Mouse (Mus musculus) B cell, adult 2 months (primary cell): ENCODE measurements around the gene Stk4.

Source experiments
- DNase-seq, 2 experiments: peaks; one replicate each; pipeline ENCODE4 v3.0.0; 2022

Gene Stk4

DNA sequence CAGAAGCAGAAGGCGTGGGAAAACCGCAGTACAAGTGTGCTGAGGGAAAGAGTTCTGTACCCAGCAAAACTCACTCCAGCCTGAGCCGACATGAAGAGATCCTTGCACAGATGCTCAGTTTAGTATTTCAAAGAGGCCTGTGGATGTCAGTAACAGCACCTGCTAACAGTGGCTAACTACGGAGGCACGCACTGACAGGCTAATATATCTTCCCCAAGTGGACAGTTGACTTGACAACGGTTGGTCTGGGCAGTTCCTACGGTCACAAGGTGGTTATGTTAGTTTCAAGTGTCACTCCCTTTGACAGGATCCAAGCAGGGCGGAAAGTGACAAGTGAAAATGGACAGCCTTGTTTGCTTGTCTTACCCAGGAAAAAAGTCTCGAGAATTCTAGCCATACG is 12.1 kb downstream of the Stk4 start:
- no peak for DNase-seq

DNA sequence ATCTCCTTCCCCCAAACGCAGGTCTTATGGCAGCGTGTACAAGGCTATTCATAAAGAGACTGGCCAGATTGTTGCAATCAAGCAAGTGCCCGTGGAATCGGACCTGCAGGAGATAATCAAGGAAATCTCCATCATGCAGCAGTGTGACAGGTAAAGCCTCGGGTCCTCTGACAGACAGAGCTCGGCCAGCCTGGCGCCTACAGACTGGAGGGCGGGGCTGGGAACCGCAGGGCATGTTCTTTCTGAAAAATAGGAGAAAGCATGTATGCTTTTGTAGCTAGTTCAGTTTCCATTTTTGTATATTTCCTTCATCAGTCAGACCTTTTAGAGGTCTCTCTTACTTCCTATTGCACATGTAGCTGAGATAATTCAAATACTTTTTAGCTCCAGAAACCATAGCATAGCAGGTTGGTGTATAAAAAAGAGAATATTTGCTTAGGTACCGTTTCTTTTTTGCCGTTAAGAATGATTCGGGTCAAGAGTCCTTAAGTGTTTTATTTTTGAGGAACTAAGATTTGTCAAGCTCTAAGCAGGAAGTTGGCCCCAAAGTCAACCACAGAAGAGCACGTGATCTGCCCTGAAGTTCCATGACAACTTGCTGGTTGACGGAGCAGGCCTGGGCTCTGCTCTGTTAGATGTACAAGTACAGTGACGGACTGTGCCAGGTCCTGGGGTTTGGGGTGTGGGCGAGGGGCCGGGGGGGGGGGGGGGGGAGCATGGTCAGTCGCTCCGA is 13.7 kb downstream of the Stk4 start:
- peak; percentile 81 to 84 for DNase-seq

DNA sequence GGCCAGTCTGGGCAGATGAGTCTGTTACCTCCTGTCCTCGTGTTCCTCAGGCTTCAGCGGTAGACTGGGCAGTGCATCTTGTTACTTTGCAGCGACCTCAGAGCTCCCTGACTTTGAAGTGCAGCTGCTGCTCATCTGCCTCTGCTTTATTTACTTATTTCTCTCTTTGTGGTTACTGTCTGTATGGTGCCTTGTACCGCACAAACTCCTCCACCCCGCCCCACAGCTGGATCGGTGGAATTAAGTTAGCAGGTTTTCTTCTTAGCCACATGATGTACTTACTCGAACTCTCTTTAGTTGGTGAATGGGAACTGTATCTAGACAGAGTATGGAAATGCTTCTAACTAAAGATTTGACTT is 14.2 kb downstream of the Stk4 start:
- peak; percentile 65 to 70 for DNase-seq

DNA sequence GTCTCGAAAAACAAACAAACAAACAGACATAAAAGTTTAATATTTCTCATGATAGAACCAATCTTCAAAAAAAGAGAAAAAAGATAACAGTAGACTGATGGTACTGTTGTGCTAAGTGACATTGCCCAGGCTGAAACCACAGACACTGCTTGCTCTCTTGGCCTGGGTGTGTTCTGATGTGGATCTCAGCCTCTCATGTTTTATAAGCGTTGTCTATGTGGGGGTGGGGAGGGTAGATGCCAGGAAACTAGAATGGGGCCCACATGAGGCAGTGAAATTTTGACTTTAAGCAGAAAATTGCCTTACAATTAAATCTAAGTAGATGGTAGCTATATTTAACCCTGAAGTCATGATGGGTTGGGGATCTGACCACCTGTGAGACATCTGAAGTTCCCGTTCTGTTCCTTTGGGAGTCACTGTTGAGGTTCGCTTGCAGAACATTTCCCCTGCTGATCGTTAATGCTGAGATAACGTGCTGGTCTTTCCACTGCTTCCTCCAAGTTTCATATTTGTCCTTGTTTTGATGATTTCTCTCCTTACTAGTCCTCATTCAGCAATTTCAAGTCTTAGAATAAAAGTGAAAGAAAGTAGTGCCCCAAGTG is 17.4 kb downstream of the Stk4 start:
- no peak for DNase-seq

DNA sequence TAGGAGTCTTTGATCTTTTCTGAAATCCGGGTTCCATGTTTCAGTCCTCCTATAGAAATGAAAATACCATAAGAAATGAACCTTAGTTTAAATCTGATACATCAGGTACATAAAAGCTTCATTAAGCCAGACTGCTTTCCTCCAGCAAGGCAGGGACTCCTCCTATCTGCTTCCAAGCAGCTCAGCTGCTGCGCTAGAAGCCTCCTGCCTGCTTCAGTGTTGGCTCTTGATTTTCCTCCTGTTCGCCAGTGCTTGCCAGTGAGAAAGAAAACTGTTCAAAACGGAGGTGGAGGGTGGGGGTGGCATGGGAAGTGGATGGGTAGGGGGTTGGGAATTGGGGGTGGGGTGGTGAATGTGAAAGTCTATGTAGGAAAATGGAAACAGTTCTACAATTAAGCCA is 19.4 kb downstream of the Stk4 start:
- DNase-seq: no peak

DNA sequence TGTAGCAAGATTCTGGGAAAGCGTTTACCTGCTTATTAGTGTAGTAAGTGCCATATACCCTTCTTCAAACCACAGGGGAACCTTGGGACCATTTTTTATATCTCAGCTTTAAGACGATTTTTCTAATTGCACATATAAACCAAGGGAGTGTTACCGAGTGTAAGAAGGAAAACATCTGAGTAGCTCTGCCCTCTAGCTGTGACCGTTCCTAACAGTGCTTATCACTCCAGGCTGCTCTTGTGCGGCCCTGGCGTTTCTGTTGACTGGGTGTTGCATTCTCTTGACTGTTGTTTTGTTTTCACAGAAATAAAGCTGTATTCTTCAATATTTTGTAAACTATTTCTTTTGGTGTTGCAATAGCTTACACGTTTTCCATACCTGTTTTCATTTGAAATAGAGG is 24.0 kb downstream of the Stk4 start:
- no peak for DNase-seq

DNA sequence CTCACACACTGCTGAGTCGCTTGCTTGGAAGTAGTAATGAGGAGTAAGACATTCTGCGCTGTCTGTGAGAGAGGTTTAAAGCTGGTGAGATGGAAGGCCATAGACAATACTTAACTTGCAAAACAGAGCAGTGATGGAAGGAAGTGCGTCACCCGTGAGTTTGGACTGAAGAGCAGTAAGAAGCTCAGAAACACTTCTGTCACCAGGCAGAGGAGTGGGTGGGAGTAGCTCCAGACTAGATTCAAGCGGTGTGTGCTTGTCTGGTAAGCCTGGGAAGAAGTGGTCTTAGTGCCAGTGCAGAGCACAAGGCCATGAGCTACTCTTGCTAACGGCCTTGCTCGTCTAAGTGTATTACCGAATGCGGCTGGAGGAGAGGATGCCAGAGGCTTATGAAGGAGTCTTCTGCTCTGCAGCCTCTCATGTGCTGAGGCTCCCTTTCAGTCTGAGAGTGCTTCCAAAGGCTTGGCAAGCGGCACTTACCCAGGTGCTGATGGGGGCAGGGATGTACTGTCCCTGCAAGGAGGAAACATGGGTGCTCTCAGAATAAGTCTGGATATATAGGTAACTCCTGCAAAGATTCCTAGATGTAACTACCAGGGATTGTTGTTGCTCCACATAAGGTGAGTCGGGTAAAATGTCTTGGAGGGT is 28.6 kb downstream of the Stk4 start:
- no peak for DNase-seq

DNA sequence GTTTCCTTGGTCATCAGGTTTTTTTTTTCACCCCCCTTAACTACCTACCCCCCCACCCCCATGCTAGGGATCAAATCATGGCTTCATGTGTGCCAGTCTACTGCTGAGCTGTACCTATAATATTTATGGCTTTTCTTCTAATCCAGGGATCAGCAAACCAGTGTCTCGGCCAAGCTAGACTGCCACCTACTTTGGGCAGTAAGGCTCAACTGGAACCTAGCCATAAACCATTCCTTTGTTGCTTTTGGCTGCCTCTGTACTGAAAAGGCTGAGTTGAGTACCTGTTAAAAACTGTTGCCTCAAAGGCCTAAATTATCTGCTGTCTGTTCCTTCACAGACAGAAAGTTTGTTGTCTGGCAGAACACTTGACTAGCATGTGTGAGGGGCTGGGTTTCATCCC is 31.8 kb downstream of the Stk4 start:
- no peak for DNase-seq

DNA sequence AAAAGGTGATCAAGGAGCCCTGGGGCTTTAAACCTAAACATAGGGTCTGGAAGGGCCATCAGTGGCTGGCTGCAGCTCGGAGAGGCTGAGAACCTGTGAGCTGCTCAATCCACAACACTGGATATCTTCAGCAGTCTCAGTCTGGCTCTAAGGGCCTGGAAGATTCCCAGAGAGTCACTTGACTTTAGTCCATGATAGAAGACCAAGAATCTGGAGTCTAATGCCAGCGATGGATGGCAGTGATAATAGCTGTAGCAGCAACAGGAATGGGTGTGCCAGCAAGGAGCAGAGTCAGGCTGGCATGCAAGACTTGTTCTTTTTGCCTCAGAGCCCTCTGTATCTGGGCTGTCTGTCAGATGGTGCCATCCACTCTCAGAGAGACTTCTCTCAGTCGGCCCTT is 32.2 kb downstream of the Stk4 start:
- no peak for DNase-seq

DNA sequence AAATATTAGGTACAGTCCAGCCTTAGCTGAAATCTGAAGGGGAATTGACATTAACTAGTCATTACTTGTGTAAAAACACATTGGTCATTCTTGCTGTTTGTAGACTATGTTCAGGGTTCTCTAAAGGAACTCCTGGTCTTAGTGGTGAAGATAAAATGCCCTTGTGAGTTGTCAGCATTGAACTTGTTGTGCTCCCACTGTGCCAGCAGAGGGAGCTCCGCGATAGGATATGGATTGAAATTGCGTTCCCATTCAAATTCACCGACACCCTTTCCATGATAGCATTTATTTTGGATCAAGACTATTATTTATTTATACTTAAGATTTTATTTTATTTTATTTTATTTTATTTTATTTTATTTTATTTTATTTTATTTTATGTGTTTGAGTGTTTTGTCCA is 33.4 kb downstream of the Stk4 start:
- DNase-seq: peak; percentile 67 to 71

DNA sequence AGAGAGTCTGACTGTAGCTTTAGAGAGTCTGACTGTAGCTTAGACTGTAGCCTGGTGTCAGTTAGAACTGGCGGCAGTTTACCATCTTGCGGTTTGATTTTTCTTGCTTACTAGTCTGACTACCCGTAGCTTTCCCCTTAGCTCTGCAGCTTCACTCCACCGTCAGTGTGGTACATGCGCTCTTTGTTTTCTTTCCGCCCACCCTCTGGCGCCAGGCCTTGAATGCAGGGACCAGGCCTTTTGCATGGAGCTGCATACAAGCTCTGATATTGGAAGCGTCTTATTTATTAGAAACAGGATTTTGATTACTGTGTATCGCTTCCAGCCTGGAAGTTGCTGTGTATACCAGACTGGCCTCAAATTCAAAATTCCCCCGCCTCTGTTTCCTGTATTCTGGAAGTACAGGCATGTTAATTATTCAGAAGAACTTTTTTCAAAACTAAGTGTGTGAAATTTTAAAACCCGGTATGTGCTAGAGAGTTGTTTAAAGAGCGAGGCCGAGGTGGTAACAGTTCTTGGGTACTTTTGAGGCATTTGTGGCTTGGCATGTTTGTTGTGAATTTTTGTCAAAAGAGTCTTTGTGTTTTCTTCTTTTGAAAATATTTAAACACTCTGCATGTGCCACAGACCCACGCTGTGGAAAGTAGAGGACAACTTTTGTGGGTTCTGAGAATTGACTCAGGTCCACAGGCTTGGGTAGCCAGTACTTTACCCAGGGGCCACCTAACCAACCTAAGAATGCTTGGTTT is 36.3 kb downstream of the Stk4 start:
- DNase-seq: no peak

DNA sequence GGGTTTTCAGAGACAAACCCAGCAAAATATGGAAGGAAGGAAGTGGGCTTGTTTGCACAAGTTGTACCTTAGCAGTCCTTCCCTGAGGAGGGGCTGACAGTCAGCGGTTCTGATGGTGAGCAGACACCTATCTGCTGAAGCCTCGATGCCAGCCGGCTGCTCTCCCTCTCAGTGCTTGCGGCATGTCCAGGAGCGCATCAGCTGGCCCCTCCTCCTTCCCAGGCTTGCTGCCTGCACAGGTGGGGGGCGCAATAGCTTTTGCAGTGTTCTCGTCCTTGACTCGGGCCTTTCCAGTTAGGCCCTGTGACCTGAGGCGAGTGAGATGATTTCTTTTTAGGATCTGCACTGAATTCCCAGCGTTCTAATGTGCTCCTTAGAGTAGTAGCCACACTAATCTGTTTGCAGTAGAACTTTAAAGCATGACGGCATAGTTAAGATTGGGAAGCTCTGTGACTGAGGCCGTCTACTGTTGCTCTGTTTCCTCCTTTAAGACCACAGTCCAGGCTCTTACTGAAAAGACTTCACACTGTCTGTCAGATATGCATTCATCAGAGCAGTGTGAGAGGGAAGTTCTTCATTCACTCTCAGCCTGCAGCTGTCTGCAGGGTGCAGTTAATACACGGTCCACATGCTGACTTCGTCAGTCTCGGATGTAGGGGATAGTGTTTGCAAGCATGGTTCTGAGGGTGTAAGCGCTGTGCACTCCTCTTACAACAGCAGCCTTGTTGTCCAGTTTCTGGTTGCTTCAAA is 37.2 kb downstream of the Stk4 start:
- DNase-seq: no peak

DNA sequence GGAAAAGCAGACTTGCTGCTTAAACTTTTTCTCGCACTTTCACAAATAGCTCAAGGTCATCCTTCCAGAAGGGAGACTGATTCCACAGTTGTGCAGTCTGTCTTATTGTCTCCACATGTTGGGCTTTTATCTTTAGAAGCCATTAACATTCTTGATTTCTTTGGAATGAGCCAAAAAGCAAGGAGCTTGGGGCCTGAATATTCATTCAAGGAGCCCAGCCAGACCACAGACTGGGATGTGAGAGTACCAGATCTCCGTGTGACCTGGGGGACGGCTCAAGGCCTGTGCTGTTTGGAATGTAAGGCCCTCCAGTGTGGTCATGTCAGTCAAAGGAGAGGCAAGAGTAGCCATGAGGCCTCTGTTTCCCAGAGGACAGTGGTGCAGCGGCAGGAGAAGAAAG is 38.4 kb downstream of the Stk4 start:
- DNase-seq: no peak

DNA sequence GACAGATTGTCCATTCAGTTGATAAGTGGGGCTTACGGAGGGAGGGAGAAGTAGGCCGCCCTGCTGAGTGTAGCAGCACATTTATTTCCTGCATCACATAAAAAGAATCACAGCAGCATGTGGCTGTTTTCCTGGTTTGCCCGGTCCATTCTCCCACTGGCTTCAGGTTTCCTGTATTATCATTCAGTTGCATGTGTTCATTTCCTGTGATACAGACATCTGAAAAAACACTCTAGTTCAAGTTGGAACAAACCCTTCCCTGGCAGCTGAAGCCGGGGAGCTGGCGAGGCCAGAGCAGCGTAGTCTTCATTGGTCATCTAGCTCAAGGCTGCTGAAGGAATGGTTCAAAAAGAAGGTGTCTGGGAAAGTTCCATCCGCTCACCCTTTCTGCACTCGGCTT is 41.4 kb downstream of the Stk4 start:
- DNase-seq: no peak

DNA sequence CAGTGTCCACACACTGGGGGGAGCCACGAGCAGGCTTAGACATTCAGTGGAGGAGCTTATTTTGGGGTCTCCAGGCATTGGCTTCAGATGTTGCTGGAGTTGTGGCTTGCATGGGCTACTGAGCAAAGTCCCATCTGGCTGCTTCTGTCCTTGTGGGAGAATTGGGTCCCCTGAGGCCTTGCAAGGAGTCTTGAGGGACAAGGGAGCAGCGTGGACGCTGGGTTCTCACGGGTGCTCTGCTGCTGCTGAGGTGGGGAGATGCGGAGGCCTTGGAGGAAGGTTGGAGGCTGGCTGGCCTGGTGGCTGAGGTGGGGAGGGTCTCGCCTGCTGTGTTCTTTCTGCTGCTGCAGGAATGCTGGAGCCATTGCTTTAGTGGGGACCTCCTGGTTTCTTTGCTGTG is 43.9 kb downstream of the Stk4 start:
- no peak for DNase-seq

DNA sequence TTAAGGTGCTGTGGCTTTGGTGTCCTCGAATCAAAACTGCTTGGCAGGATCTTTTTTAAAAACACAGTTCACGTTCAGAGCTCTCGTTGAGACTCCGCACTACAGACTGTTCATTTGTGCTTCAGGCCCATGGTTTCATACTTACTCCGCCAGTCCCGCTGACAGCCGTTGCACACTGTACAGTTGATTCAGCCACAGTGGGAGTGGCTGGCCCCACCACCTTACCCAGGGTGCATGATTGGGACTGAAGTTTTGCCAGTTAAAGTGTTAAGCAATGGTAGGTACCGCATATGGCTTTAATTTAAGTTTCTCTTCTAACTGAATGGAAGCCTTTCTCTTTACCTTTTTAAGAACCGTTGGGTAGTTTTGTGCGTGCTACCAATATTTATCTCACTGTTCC is 45.4 kb downstream of the Stk4 start:
- DNase-seq: no peak

DNA sequence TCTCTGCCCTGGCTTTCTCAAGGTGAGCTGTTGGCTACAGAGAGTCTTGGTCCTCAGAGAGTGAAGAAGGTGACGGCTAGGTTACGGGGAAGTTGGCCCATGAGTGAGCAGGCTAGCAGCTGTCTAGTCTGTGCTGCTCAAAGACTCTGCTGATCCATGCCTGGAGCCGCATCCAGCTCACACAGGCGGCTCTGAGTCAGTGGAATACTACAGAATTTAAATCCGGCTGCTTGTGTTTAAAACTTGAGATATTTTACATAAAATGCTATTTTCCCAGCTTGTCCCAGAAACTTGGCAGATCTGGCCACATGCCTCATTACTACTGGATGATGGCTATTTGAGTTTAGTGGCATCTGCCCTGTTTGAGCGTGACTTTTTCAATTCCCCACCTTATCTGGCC is 49.4 kb downstream of the Stk4 start:
- DNase-seq: no peak

DNA sequence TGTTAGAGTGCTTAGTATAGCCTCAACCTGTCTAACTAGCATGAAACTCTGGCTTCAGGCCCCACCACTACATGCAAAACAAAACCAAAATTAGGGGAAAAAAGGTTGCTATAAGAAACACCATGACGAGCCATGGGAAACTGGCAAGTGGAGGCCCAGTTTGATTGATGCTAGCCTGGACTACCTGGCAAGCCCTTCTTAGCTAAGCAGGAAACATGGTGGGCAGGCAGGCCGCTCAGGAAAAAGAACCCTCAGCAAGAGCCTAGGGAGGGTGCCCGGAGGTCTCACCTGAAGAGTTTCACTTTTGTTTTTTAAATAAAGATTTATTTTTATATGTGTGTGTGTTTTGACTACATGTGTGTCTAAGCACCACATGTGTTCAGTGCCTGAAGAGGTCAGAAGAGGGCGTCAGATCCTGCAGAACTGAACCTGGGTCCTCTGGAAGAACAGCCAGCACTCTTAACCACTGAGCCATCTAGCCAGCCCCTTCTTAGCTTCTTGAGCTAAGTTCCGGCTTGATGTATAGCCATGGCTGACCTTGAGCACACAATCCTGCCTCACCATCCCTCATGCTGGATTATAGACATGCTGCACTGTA is 53.1 kb downstream of the Stk4 start:
- peak; percentile 20 to 26 for DNase-seq

DNA sequence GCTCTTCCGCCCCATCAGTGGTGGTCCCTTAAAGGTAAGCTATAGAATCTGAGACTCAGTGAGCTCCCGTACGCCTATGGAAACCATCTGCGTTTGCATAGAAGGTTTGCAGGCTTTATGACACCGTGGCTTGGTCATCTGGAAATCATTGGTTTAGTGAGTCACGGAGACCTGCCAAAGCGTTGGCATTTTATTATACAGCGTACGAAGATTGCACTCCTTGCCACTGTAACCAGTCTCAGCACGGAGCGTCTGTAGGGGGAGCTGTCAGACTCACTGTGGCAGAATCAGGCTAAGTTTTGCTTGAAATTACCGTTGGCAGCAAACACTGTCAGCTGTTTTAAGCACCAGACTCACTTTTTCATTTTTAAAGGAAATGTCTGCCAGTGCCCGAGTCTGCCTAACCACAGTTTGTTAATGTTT is 56.4 kb downstream of the Stk4 start:
- DNase-seq: peak; percentile 25 to 38

DNA sequence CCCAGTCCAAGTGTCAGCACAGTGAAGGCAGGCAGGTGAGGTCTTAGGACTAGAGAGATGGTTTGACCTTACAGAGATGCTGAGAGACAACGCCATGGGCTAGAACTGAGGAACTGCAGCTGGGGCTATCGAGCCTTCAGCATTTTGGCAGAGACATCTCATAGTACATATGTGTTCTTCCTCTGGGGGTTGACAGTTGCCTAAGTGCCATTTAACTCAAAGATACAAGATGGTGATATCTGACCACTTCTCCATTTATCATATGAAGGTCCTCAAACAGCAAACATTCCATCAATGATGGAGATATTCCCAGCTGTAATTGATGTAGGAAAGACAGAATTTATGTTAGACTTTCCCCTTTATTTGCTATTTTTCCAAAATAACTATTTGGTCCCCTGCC is 57.2 kb downstream of the Stk4 start:
- DNase-seq: no peak

DNA sequence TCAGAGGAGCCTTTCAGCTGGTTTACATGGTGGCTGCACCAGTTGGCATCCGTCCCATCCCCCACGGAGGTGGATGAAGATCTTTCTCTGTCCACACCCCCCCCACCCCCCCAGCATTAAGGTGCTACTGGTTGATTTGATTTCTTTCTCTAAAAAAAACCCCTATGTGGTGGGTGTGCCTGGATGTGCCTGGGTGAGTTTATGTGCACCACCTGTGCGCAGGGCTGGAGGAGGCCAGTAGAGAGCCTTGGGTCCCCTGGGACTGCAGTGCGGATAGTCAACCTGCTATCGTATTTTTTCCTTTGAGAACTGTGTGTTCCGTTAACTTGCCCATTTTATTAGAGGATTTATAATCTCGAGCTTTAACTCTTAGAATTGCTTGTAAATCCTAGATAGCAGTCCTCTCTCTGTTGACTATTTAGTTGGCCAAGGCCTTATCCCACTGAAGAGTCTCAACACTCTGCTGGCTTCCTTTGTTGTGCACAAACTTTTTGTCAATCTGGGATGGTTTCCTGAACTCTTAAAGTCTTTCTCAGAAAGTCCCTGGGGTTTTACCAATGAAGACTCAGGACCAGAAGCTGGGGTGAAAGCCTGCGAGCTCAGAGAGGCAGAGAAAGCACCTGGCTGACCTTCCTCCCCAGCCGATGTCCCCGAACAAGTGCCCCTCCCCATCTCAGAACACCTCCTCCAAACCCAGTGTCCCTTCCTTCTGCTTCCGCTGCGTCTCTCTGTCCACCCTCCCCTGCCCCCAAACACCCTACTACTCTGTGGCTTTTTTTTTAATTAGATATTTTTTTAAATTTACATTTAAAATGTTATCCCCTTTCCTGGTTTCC is 58.7 kb downstream of the Stk4 start:
- DNase-seq: peak; percentile 65 to 74

DNA sequence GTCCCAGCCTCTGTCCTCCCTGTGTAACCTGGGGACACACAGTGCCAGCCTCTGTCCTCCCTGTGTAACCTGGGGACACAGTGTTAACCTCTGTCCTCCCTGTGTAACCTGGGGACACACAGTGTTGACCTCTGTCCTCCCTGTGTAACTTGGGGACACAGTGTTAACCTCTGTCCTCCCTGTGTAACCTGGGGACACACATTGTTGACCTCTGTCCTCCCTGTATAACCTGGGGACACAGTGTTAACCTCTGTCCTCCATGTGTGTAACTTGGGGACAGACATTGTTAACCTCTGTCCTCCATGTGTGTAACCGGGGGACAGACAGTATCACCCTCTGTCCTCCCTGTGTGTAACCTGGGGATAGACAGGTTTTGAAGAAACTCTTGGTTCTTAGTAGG is 61.5 kb downstream of the Stk4 start:
- no peak for DNase-seq
